Mouse (Mus musculus) cortical plate, adult 2 months (tissue): Measurements from ENCODE around the gene Tmem184a. TPM values are rescaled to one million over a fixed set of nuclear protein-coding genes. Genes with fewer than 3 reads are reported as not detected.

ENCODE experiments used
- H3K27ac ChIP-seq: fragments of 200-500 bp; 2 replicates; pipeline ENCODE4 v1.5.1; 2012; ENCODE audit warnings: low read length, control low read depth, inconsistent platforms; ENCODE audit not compliant: insufficient read depth
- H3K4me1 ChIP-seq: fragments of 200-500 bp; 2 replicates; pipeline ENCODE4 v1.6.1; 2011; ENCODE audit warnings: low read length; ENCODE audit not compliant: control insufficient read depth, insufficient read depth
- H3K4me3 ChIP-seq: fragments of 200-500 bp; 2 replicates; pipeline ENCODE4 v1.5.1; 2011; ENCODE audit warnings: mild to moderate bottlenecking, low read length, control low read depth; ENCODE audit not compliant: insufficient read depth
- CTCF ChIP-seq: fragments of 200-500 bp; IDR thresholded peaks from 2 replicates; pipeline ENCODE4 v1.5.1; 2011; ENCODE audit warnings: mild to moderate bottlenecking, control low read depth, low read length; ENCODE audit not compliant: insufficient read depth; ENCODE audit errors: extremely low read depth
- POLR2A ChIP-seq: fragments of 200-500 bp; IDR thresholded peaks from 2 replicates; pipeline ENCODE4 v1.6.1; 2011; ENCODE audit warnings: mild to moderate bottlenecking, low read length, control low read depth; ENCODE audit not compliant: insufficient read depth; ENCODE audit errors: extremely low read depth
- polyA plus RNA-seq: library from polyadenylated mRNA; depleted of rRNA; stranded (reverse); fragments of >200 nt; gene quantifications from 2 replicates; pipeline ENCODE4 v1.2.3, GENCODE M21; 2012

Tmem184a gene
- polyA plus RNA-seq, 1 experiment, result 0.21 TPM

- H3K27ac ChIP-seq, result no peak overlapping the region
- no peak overlapping the region for H3K4me3 ChIP-seq
- TF ChIP-seq POLR2A (no peak), CTCF (no peak)
- H3K4me1 ChIP-seq, result no peaks in the 10 kb centered on the region
Observed at GRCm38 (mm10) chr5:139816445-139816844, 3.3 kb downstream of the Tmem184a start.

- Histone ChIP-seq H3K4me1 (no peaks in the 10 kb centered on the region), H3K27ac (no peak overlapping the region), H3K4me3 (no peak overlapping the region)
- TF ChIP-seq POLR2A (no peak), CTCF (no peak)
Observed at GRCm38 (mm10) chr5:139815964-139816363, 3.8 kb downstream of the Tmem184a start.

- Histone ChIP-seq H3K27ac (no peak overlapping the region), H3K4me3 (no peak overlapping the region), H3K4me1 (no peaks in the 10 kb centered on the region)
- TF ChIP-seq CTCF, result no peak
- TF ChIP-seq POLR2A, result no peak
Observed at GRCm38 (mm10) chr5:139813963-139814381, 5.7 kb downstream of the Tmem184a start.

- H3K27ac ChIP-seq, result no peak overlapping the region
- H3K4me1 ChIP-seq, result no peaks in the 10 kb centered on the region
- TF ChIP-seq CTCF (no peak), POLR2A (no peak)
- no peak overlapping the region for H3K4me3 ChIP-seq
Observed at GRCm38 (mm10) chr5:139813126-139813490, 6.6 kb downstream of the Tmem184a start.

GRCm38 (mm10) chr5:139812398-139813125, 7.2 kb downstream of the Tmem184a start:
- no peak overlapping the region for H3K27ac ChIP-seq
- TF ChIP-seq POLR2A, result no peak
- TF ChIP-seq CTCF, result no peak
- no peaks in the 10 kb centered on the region for H3K4me1 ChIP-seq
- H3K4me3 ChIP-seq, result no peak overlapping the region

GRCm38 (mm10) chr5:139811677-139812397, 7.9 kb downstream of the Tmem184a start:
- H3K27ac ChIP-seq, result no peak overlapping the region
- no peak for TF ChIP-seq CTCF
- no peak for TF ChIP-seq POLR2A
- no peak overlapping the region for H3K4me3 ChIP-seq
- H3K4me1 ChIP-seq, result no peaks in the 10 kb centered on the region

- no peak overlapping the region for H3K27ac ChIP-seq
- H3K4me1 ChIP-seq, result no peaks in the 10 kb centered on the region
- H3K4me3 ChIP-seq, result no peak overlapping the region
- TF ChIP-seq CTCF (no peak), POLR2A (no peak)
Observed at GRCm38 (mm10) chr5:139809397-139809796, 10.3 kb downstream of the Tmem184a start.

- no peak overlapping the region for H3K27ac ChIP-seq
- no peak for TF ChIP-seq CTCF
- no peak for TF ChIP-seq POLR2A
- H3K4me1 ChIP-seq, result no peaks in the 10 kb centered on the region
- no peak overlapping the region for H3K4me3 ChIP-seq
Observed at GRCm38 (mm10) chr5:139805924-139806323, 13.8 kb downstream of the Tmem184a start.

- H3K4me1 ChIP-seq, result no peaks in the 10 kb centered on the region
- H3K27ac ChIP-seq, result no peak overlapping the region
- H3K4me3 ChIP-seq, result no peak overlapping the region
- TF ChIP-seq POLR2A (no peak), CTCF (no peak)
Observed at GRCm38 (mm10) chr5:139804573-139805111, 15.1 kb downstream of the Tmem184a start.

GRCm38 (mm10) chr5:139804107-139804551, 15.6 kb downstream of the Tmem184a start:
- TF ChIP-seq CTCF (no peak), POLR2A (no peak)
- H3K4me3 ChIP-seq, result no peak overlapping the region
- H3K27ac ChIP-seq, result no peak overlapping the region
- H3K4me1 ChIP-seq, result no peaks in the 10 kb centered on the region
